Comparison of ENCODE assay signal across 22 mouse cellular contexts in the genomic region with DNA sequence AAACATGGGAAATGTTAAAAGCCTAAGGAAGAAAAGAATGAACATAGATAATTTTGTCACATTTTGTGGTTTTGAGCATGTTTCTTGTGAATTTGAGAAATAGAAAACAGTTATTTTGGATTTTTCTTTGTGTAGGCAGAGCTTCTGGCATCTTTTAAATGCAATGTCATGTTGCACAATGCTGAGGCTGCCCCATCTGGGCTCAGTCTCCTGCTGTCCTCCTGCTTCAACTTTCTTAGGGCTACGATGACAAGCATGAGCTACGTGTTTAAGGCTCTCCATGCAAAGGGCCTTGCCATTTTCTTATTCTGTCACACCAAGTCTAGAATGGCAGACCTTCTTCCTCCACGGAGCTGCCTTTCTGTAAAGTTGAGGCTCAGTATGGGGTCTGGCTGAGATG.
"Had no signal": no experiment of that assay in that cellular context is flagged by ENCODE, and none has a peak within 500 bp of the region (broad histone marks: within the 10 kb centered on the region; RNA-seq: fewer than 3 reads in every experiment).

No protein-coding gene starts in this region.

- DNase-seq: kidney, adult 2 months; kidney, postnatal 25 days; left cerebral cortex, postnatal 4 days; liver, postnatal 0 days; lung, embryonic 14.5 days; right cerebral cortex, adult 18-20 months; right cerebral cortex, postnatal 14 days; spleen, adult 18-20 months; thymus, postnatal 4 days had no signal

- H3K9ac ChIP-seq: limb, embryonic 12.5 days; limb, embryonic 15.5 days; liver, embryonic 14.5 days; liver, postnatal 0 days; lung, embryonic 14.5 days; midbrain, embryonic 12.5 days; midbrain, embryonic 15.5 days; neural tube, embryonic 12.5 days; neural tube, embryonic 15.5 days; stomach, embryonic 15.5 days had no signal

- H3K36me3 ChIP-seq: limb, embryonic 12.5 days; limb, embryonic 15.5 days; midbrain, embryonic 12.5 days; midbrain, embryonic 15.5 days; neural tube, embryonic 12.5 days; neural tube, embryonic 15.5 days; stomach, embryonic 15.5 days had no signal

- H3K9me3 ChIP-seq: limb, embryonic 12.5 days; limb, embryonic 15.5 days; midbrain, embryonic 12.5 days; midbrain, embryonic 15.5 days; neural tube, embryonic 12.5 days; neural tube, embryonic 15.5 days; stomach, embryonic 15.5 days had no signal

- ATAC-seq: intestine, postnatal 0 days; liver, postnatal 0 days; lung, postnatal 0 days; midbrain, embryonic 15.5 days had no signal

- H3K4me3 ChIP-seq: limb, embryonic 12.5 days; limb, embryonic 15.5 days; midbrain, embryonic 12.5 days; midbrain, embryonic 15.5 days; neural tube, embryonic 12.5 days; neural tube, embryonic 15.5 days; stomach, embryonic 15.5 days had no signal

- H3K4me2 ChIP-seq: limb, embryonic 12.5 days; limb, embryonic 15.5 days; liver, embryonic 11.5 days; lung, embryonic 14.5 days; midbrain, embryonic 12.5 days; midbrain, embryonic 15.5 days; neural tube, embryonic 12.5 days; neural tube, embryonic 15.5 days; stomach, embryonic 15.5 days had no signal

- H3K27me3 ChIP-seq: limb, embryonic 12.5 days; limb, embryonic 15.5 days; midbrain, embryonic 12.5 days; midbrain, embryonic 15.5 days; neural tube, embryonic 12.5 days; neural tube, embryonic 15.5 days; stomach, embryonic 15.5 days had no signal

- H3K27ac ChIP-seq: kidney, postnatal 0 days; limb, embryonic 12.5 days; limb, embryonic 15.5 days; liver, embryonic 14.5 days; macrophage; midbrain, embryonic 12.5 days; midbrain, embryonic 15.5 days; neural tube, embryonic 12.5 days; neural tube, embryonic 15.5 days; stomach, embryonic 15.5 days had no signal

- H3K4me1 ChIP-seq: midbrain, embryonic 12.5 days; midbrain, embryonic 15.5 days; stomach, embryonic 15.5 days had no signal
